Mouse (Mus musculus) testis, postnatal 14 days (tissue): ENCODE results near the gene Mum1.
A peak's percentile ranks its signal among the peaks of the same experiment; 100 is the strongest.

Experiments used
- DNase-seq: peaks from one replicate; pipeline ENCODE4 v3.0.0; 2021; ENCODE audit warnings: low spot score

Gene Mum1

DNA sequence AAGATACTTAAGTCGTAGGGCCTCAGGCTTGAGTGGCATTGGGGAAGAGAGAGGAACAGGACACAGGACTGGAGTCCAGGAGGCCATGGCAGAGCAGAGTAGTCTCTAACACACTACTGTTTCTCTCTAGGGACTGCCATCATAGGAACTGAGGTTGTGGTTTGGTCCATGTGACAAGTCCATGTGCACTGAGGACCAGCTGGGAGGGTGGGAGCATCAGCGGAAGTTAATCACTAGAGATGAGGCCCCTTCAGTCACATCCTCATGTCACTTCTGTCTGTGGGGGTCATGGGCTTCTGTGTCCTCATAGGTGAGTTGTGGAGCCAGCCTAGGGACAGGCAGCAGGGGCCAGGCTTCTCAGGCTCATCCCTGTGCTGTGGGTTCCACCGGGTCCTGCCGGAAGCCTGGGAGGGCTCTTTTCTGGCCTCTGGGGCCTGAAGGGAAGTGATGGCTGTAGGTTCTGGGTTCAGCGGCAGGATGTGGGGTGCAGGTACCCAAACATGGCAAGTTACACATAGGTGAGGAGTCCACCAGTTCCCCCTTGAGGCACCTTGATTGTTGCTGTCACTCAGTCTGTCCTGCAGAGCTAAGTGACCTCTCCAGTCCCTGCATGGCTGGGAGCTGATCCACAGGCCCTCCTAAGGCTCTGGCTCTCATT lies 45.1 kb downstream of the Mum1 start:
- DNase-seq = no peak

DNA sequence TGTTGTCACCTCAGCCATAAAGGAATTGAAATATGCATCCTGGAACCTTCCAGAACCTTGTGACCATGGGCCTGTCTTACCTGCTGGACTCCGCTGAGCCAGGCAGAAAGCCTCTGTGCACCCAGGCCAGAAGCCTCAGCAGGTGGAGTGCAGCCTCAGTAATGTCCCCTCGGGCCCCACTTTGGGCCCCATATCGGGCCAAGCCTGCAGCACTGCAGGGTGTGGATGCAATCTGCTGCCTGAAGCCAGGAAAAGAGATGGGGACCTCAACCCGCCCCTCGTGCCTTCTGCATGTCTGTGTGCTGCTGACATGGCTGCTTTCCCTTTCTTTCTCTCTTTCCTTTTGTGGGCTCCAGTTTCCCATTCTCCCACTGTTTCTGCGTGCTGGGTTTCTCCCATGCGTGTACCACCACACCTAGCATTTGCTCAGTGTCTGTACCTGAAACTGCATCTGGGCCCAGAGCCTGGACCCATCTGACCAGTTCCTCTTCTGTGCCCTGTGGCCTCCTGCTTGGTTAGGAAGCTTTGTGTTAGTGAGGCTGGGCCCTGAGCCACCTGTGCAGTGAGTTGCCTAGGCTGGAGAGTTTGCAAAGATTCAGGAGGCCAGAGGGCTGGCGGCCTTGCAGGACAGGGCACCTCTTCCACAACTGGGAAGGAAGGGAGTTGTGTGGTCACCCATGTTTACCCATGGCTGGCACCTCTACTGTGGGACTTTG lies 45.8 kb downstream of the Mum1 start:
- DNase-seq = no peak

DNA sequence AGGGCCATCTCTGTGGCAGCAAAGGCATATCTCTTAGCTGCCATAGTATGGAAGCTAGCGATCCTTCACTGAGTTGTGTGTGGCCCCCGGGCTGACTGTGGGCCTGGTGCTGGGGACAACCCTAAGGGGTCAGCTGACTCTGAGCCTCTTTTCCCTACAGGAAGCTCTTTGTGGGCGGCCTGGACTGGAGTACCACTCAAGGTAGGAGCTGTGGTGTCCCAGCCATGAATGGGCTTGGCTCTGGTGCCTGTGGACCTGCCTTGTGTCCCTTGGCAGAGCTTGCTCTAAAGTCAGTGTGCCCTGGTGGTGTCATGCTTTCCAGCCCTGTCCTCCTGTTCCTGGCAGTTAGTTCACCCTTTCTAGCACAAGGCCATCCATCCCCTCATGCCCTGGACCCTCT lies 47.6 kb downstream of the Mum1 start:
- no peak for DNase-seq

DNA sequence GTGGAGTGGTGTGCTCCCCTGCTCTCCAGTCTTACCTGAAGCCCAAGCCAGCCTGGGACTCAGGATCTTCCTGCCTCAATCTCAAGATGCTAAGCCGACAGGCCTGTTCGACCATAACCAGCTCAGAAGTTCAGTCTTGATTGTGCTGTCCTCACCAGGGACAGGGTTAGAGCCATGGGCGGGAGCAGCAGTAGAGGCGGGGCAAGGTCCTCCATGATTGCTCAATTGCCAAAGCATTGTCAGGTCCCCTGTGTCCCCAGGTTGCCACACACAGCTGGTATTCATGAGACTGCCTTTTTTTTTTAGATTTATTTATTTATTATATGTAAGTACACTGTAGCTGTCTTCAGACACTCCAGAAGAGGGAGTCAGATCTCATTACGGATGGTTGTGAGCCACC lies 50.0 kb downstream of the Mum1 start:
- no peak for DNase-seq

DNA sequence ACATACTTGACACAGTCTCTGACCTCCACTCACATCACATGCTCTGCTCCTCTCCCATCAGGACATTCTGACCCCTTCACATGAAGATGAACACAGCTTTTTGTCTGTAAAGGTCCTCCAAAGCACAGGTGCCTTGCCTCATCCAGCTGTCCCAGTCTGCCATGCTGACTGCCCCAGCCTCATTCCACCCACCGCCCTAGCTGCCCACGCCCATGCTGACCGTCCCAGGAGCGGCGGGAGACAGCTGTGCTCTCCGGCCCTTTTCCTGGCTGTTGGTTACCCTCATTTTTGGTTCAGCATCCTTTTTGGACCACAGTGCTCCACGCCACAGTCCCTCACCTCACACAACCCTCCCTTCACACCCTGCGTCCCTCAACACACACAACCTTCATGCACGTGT lies 52.2 kb downstream of the Mum1 start:
- DNase-seq = no peak

DNA sequence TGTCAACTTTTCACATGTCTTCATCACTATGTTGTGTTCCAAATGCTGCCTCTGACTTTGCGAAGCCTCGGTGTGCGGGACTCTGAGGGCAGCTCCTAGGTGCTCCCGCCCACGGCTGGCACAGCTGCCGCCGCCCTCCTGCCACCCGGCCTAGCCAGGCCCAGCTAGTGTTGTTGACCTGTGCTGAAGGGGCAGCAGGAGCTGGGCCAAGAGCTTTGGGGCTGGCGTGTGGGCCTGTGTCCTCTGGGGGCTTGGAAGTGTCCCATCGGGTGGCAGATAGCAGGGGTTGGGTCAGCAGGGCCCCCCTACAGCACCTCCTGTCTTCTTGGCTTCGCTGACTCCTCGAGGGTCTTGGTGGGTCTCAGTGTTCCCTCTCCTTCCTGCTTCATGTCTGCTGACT lies 53.0 kb downstream of the Mum1 start:
- no peak for DNase-seq

DNA sequence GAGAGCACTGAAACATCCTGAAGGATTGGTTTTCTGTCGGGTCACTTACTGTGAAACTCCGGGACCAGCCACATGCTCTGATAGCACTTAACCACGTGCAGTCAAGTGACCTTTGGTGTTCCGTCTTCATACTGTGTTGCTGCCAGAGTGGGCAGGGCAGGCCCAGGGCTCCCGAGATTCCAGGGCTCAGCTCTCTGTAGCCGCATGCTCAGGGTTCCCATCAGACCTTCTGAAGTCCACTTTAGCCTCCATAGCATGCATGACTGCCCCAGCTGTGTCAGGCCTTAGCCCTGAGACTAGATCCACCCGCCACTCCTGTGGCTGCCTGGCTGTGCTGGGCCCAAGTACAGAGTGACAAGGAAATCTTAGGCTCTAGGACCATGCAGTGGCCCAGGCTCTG lies 55.1 kb downstream of the Mum1 start:
- no peak for DNase-seq

GRCm38 (mm10) chr10:80281921-80282371 lies 55.7 kb downstream of the Mum1 start:
- DNase-seq = no peak

- no peak for DNase-seq
Measured at GRCm38 (mm10) chr10:80282481-80283441, 56.5 kb downstream of the Mum1 start.

- DNase-seq = no peak
Measured at GRCm38 (mm10) chr10:80285222-80286070, 59.2 kb downstream of the Mum1 start.

- DNase-seq = no peak
Measured at GRCm38 (mm10) chr10:80288097-80288496, 61.9 kb downstream of the Mum1 start.

- DNase-seq = no peak
Measured at GRCm38 (mm10) chr10:80288657-80289056, 62.4 kb downstream of the Mum1 start.

DNA sequence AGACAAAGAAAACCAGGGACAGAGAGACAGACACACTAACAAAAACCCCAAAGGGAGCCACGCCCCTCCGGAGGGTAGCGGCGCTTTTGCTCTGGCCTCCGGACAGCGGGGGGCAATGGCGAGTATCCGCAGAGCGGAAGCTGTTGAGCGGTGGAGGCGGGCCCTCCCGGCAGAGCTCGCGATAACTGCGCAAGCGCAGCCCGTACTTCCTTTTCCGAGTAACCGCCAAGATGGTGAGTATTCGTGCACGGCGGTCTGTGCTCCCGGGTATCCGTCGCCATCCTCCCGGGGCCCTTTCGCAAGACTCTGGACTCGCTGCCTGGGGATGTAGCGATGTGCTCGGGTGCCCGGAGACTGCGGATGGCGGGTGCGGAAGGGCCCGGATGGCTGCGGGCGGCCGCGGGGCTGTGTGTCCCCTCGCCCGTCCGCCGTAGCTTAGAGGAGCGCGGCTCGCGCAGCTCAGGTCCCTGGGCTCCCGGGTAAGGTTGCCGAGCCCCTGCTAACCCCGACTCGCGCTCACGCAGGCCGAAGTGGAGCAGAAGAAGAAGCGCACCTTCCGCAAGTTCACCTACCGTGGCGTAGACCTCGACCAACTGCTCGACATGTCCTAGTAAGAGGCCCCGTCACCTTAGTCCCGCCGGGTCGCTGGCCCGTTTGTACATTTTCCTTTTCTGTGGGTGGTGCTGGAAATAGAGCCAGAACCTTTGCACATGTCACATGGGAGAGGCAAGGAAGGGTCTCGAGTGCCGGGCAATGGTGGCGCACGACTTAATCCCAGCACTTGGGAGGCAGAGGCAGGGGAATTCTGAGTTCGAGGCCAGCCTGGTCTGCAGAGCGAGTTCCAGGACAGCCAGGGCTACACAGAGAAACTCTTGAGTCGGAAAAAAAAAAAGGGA lies 66.3 kb downstream of the Mum1 start, which contains the start of gene Rps15:
Rps15 (plus strand) TSS at position 203 of the 896 bp plus-strand sequence.
- DNase-seq = peak; percentile 94

DNA sequence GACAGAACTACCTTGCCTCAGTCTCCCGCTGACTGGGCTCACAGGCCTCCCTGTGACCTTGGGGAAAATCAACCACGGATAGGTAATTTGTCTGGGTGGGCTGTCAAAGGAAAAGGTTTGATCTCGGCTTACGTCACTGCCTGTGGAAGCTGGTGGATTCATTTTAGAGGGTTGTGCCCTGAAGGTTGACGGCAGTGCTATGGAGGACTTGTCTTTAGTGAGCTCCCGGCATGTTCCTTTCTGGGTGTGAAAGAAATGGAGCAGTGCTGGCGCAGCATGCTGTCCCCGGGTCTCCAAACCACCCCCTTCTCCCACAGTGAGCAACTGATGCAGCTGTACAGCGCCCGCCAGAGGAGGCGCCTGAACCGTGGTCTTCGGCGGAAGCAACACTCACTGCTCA lies 67.1 kb downstream of the Mum1 start:
- DNase-seq = no peak
